ENCODE assay signal across 8 mouse cellular contexts in the genomic region with DNA sequence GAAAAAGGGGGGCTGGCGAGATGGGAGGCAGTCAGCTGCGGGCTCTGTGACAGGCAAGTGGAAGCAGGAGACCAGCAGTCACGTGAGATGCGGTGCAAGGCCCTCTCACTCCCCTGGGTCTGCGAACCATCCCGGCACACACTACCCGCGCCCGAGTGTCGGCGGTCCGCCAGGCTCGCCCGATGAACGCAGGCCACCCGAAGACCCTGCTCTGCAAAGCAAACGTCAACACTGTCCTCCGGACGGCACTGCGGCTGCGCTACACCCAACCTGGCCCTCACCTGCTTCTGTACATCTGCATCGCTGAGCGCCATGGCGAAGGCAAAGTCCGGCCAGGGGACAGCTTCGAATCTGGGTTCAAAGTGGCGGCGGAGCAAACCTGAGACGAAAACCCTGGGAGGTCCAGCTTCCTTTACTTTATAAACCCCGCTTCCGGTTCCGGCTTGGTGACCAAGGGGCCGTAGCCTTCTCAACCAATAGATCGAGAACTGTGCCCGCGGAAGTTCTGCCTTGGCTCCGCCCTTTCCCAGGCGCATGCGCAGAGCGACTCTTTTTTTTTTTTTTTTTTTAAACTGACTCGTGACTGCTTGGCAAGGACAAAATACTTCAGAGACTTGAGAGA. TPM values are rescaled to one million over a fixed set of nuclear protein-coding genes. Genes with fewer than 3 reads are reported as not detected.
A peak's percentile ranks its signal among the peaks of the same experiment; 100 is the strongest.
DNase-seq lines count a peak whose midpoint lies in the region; ATAC-seq lines count a peak whose summit lies in the region.

Gene Atp6v1e1, minus strand, starts transcription at position 487 of the 622 bp plus-strand sequence.

- peak within 1 kb of the TSS; percentile 72 for H3K27ac ChIP-seq in hindbrain, embryonic 11.5 days (ENCODE audit: low read depth, low read length)

- WGBS in hindbrain, embryonic 11.5 days, result under 1% methylated on average over 41 of the region's 41 CpGs

- peak within 1 kb of the TSS; percentile 55 for H3K4me2 ChIP-seq in hindbrain, embryonic 11.5 days (replicated peaks; ENCODE audit: low read depth, low read length)

- H3K36me3 ChIP-seq in hindbrain, embryonic 11.5 days (ENCODE audit: control insufficient read depth, insufficient read depth, low read length), result peaks cover 12% of the 10 kb centered on the region

- no peaks in the 10 kb centered on the region for H3K9me3 ChIP-seq in hindbrain, embryonic 11.5 days (ENCODE audit: control insufficient read depth, low read length)

- DNase-seq in MN1 (ENCODE audit: low spot score), result peak; percentile 97
- DNase-seq in cerebellum, adult 9-10 months, result peak; percentile 93
- DNase-seq in frontal cortex, adult 2 months (ENCODE audit: extremely low spot score in 1 of 2, low spot score in 1 of 2), result peak; percentile 91 to 95
- peak; percentile 95 for DNase-seq in hindbrain, embryonic 11.5 days (ENCODE audit: low spot score)
- DNase-seq in layer of hippocampus, postnatal 10 days (ENCODE audit: low spot score in 2 of 2), result peak; percentile 86 to 89
- peak; percentile 97 for DNase-seq in lung, postnatal 10 days
- DNase-seq in ovary, postnatal 36 days (ENCODE audit: low spot score), result peak; percentile 87
- DNase-seq in thymus, postnatal 25 days, result peak; percentile 92

- no peaks in the 10 kb centered on the region; the same call in 1 of the 2 replicates for H3K4me1 ChIP-seq in hindbrain, embryonic 11.5 days (replicated peaks; ENCODE audit: control insufficient read depth, insufficient read depth, low read length)

- no peaks in the 10 kb centered on the region for H3K27me3 ChIP-seq in hindbrain, embryonic 11.5 days (ENCODE audit: control insufficient read depth, insufficient read depth, low read length)

- peak within 1 kb of the TSS; percentile 79 for H3K9ac ChIP-seq in hindbrain, embryonic 11.5 days (ENCODE audit: low read depth, low read length)

- peak within 1 kb of the TSS; percentile 86 for H3K4me3 ChIP-seq in hindbrain, embryonic 11.5 days (ENCODE audit: low read depth, low read length)

- peak; percentile 96 for ATAC-seq in hindbrain, embryonic 11.5 days (ENCODE audit: low FRiP score)

RNA-seq across cellular contexts. Expression of gene Atp6v1e1, which starts in this region (rescaled TPM):
- polyA plus RNA-seq in frontal cortex, adult 2 months (2012; rRNA removed), result 566 and 574 TPM in 2 replicates
- polyA plus RNA-seq in hindbrain, embryonic 11.5 days (2014; fragmentation: Nextera tagmentation; extraction: Ambion mirVana), result 183 and 184 TPM in 2 replicates
- 100 to 1,000 TPM; 355 to 367 TPM for total RNA-seq in layer of hippocampus, postnatal 10 days (2021)

Comparison
In these comparisons a context has a peak if more than half of its experiments do, and no peak if none do; other contexts are left out.
1. Peak in every context shown above with its lines: DNase-seq, ATAC-seq, H3K4me3 ChIP-seq and H3K27ac ChIP-seq.